In the genomic region with DNA sequence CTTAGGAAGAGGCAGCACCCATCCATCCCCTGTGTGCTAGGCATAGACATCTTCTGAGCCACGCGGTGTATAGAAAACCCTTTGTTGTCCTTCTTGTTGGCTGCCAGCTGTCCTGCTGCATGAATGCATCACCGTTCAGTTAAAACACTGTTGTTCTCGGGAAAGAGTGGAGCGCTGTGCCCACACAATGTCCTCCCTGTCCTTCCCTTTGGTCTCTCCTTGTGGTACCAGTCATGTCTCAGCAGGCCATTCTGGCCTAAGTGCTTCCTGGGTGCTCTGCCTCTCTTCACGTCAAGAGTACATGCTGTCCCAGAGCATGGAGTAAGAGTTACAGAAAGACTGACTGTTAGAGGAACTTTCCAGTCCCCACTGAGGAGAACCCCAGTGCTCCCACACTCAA, we compare ENCODE assay signal across 17 mouse cellular contexts. TPM values are rescaled to one million over a fixed set of nuclear protein-coding genes. Genes with fewer than 3 reads are reported as not detected.
DNase-seq lines count a peak whose midpoint lies in the region; ATAC-seq and TF ChIP-seq lines count a peak whose summit lies in the region.
"Had no signal": no experiment of that assay in that cellular context is flagged by ENCODE, and none has a peak within 500 bp of the region (broad histone marks: within the 10 kb centered on the region; RNA-seq: fewer than 3 reads in every experiment).

No protein-coding gene starts in this region.

- no peak overlapping the region for H3K9ac ChIP-seq in forebrain, postnatal 0 days
- no peak overlapping the region for H3K9ac ChIP-seq in forebrain, embryonic 13.5 days
- peak overlapping the region; percentile 14; the same call in 1 of the 2 replicates for H3K9ac ChIP-seq in intestine, embryonic 16.5 days (ENCODE audit: low read depth, low read length)
- no peak overlapping the region for H3K9ac ChIP-seq in liver, embryonic 12.5 days
- H3K9ac ChIP-seq: kidney, embryonic 15.5 days; limb, embryonic 12.5 days; liver, postnatal 0 days; neural tube, embryonic 12.5 days had no signal

- H3K9me3 ChIP-seq in forebrain, postnatal 0 days (ENCODE audit: low read length), result no peaks in the 10 kb centered on the region
- no peaks in the 10 kb centered on the region for H3K9me3 ChIP-seq in forebrain, embryonic 13.5 days (replicated peaks)
- no peaks in the 10 kb centered on the region for H3K9me3 ChIP-seq in intestine, embryonic 16.5 days (ENCODE audit: control insufficient read depth, low read length)
- H3K9me3 ChIP-seq in liver, embryonic 12.5 days (replicated peaks), result no peaks in the 10 kb centered on the region
- H3K9me3 ChIP-seq: kidney, embryonic 15.5 days; limb, embryonic 12.5 days; neural tube, embryonic 12.5 days had no signal

- H3K27ac ChIP-seq in forebrain, postnatal 0 days (ENCODE audit: low read depth, low read length), result no peak overlapping the region
- no peak overlapping the region for H3K27ac ChIP-seq in forebrain, embryonic 13.5 days
- H3K27ac ChIP-seq in left cerebral cortex, adult 2 months, result peak overlapping the region; percentile 74; the same call in 1 of the 2 replicates
- H3K27ac ChIP-seq in intestine, embryonic 16.5 days (ENCODE audit: low read length), result peak overlapping the region; percentile 81
- H3K27ac ChIP-seq in liver, embryonic 12.5 days, result no peak overlapping the region
- H3K27ac ChIP-seq: kidney, embryonic 15.5 days; limb, embryonic 12.5 days; neural tube, embryonic 12.5 days had no signal

- WGBS in forebrain, postnatal 0 days, result 53% methylated on average over 6 of the region's 6 CpGs
- 48% methylated on average over 6 of the region's 6 CpGs for WGBS in forebrain, embryonic 13.5 days
- 64% methylated on average over 6 of the region's 6 CpGs for WGBS in intestine, embryonic 16.5 days
- WGBS in liver, embryonic 12.5 days (ENCODE audit: insufficient replicate concordance), result 83% methylated on average over 6 of the region's 6 CpGs

- ATAC-seq in forebrain, postnatal 0 days, result peak; percentile 42; the same call in 1 of the 2 replicates
- ATAC-seq in forebrain, embryonic 13.5 days, result no peak
- ATAC-seq in intestine, embryonic 16.5 days, result peak; percentile 6; the same call in 1 of the 2 replicates
- ATAC-seq in liver, embryonic 12.5 days, result no peak
- ATAC-seq: activated CD4-positive, CD25-positive, alpha-beta regulatory T cell, adult 4 months; midbrain, embryonic 16.5 days had no signal

- intact Hi-C loops in left cerebral cortex, adult 2 months (cut with DNase I), result no loop called here
- intact Hi-C loops in left cerebral cortex, postnatal 10 days (cut with DNase I), result no loop called here

- H3K4me2 ChIP-seq in forebrain, postnatal 0 days (ENCODE audit: low read depth), result no peak overlapping the region
- H3K4me2 ChIP-seq in forebrain, embryonic 13.5 days, result no peak overlapping the region
- no peak overlapping the region for H3K4me2 ChIP-seq in intestine, embryonic 16.5 days (ENCODE audit: low read depth, low read length)
- no peak overlapping the region for H3K4me2 ChIP-seq in liver, embryonic 12.5 days
- H3K4me2 ChIP-seq: kidney, embryonic 15.5 days; limb, embryonic 12.5 days; neural tube, embryonic 12.5 days had no signal

- no peak for TF ChIP-seq CTCF in forebrain, postnatal 0 days (IDR thresholded peaks at IDR 0.05; ENCODE audit: low read depth)
- TF ChIP-seq CTCF in left cerebral cortex, adult 2 months (IDR thresholded peaks at IDR 0.05), result no peak

- H3K4me3 ChIP-seq in forebrain, postnatal 0 days (ENCODE audit: low read depth, low read length), result no peak overlapping the region
- no peak overlapping the region for H3K4me3 ChIP-seq in forebrain, embryonic 13.5 days
- no peak overlapping the region for H3K4me3 ChIP-seq in left cerebral cortex, adult 2 months
- H3K4me3 ChIP-seq in intestine, embryonic 16.5 days (ENCODE audit: low read length), result no peak overlapping the region
- no peak overlapping the region for H3K4me3 ChIP-seq in liver, embryonic 12.5 days
- H3K4me3 ChIP-seq: kidney, embryonic 15.5 days; limb, embryonic 12.5 days; neural tube, embryonic 12.5 days had no signal

- no peaks in the 10 kb centered on the region for H3K36me3 ChIP-seq in forebrain, postnatal 0 days (ENCODE audit: insufficient read depth)
- no peaks in the 10 kb centered on the region for H3K36me3 ChIP-seq in forebrain, embryonic 13.5 days (ENCODE audit: poor library complexity, severe bottlenecking)
- no peaks in the 10 kb centered on the region for H3K36me3 ChIP-seq in intestine, embryonic 16.5 days (ENCODE audit: control insufficient read depth, insufficient read depth, low read length)
- H3K36me3 ChIP-seq in liver, embryonic 12.5 days, result no peaks in the 10 kb centered on the region
- H3K36me3 ChIP-seq: kidney, embryonic 15.5 days; limb, embryonic 12.5 days; neural tube, embryonic 12.5 days had no signal

- DNase-seq in forebrain, postnatal 0 days, result no peak
- DNase-seq in left cerebral cortex, adult 2 months (ENCODE audit: extremely low spot score in 1 of 2, low spot score in 2 of 2), result no peak
- no peak for DNase-seq in left cerebral cortex, postnatal 10 days (ENCODE audit: extremely low spot score in 1 of 2, low spot score in 2 of 2)
- peak; percentile 95 for DNase-seq in brain, adult 2 months (ENCODE audit: low read depth, low spot score)
- no peak for DNase-seq in thymus, postnatal 36 days
- DNase-seq: adrenal gland, postnatal 25 days; cerebellum, postnatal 25 days; liver, postnatal 0 days; spleen, adult 18-20 months had no signal

- H3K27me3 ChIP-seq in forebrain, postnatal 0 days (ENCODE audit: insufficient read depth, low read length), result no peaks in the 10 kb centered on the region
- H3K27me3 ChIP-seq in forebrain, embryonic 13.5 days, result no peaks in the 10 kb centered on the region
- H3K27me3 ChIP-seq in intestine, embryonic 16.5 days (replicated peaks; ENCODE audit: control insufficient read depth, insufficient read depth, low read length), result no peaks in the 10 kb centered on the region
- H3K27me3 ChIP-seq in liver, embryonic 12.5 days (replicated peaks), result no peaks in the 10 kb centered on the region
- H3K27me3 ChIP-seq: kidney, embryonic 15.5 days; limb, embryonic 12.5 days; neural tube, embryonic 12.5 days had no signal

- H3K4me1 ChIP-seq in forebrain, postnatal 0 days (ENCODE audit: insufficient read depth), result no peaks in the 10 kb centered on the region
- peaks cover 20% of the 10 kb centered on the region for H3K4me1 ChIP-seq in forebrain, embryonic 13.5 days
- peaks cover 25% of the 10 kb centered on the region for H3K4me1 ChIP-seq in intestine, embryonic 16.5 days (ENCODE audit: control insufficient read depth, insufficient read depth, low read length)
- H3K4me1 ChIP-seq in liver, embryonic 12.5 days, result peaks cover 13% of the 10 kb centered on the region; the same call in 1 of the 2 replicates
- H3K4me1 ChIP-seq: limb, embryonic 12.5 days had no signal

RNA-seq across cellular contexts. Expression of a gene that starts 54.5 kb away (rescaled TPM):
- 6.9 and 14.5 TPM in 2 replicates for total RNA-seq in forebrain, postnatal 0 days (2014; rRNA removed)
- polyA plus RNA-seq in forebrain, postnatal 0 days (2015; fragmentation: Nextera tagmentation; extraction: Ambion mirVana), result 4.3 and 6.3 TPM in 2 replicates
- 4.1 and 4.4 TPM in 2 replicates for polyA plus RNA-seq in forebrain, embryonic 13.5 days (2015; fragmentation: Nextera tagmentation; extraction: Ambion mirVana)
- 100 to 1,000 TPM; 102 to 118 TPM for total RNA-seq in left cerebral cortex, adult 2 months (2021)
- total RNA-seq in left cerebral cortex, postnatal 10 days (2021), result 10 to 100 TPM; 47.0 to 52.5 TPM
- polyA plus RNA-seq in intestine, embryonic 16.5 days (2015; fragmentation: Nextera tagmentation; extraction: Ambion mirVana), result 44.7 and 50.3 TPM in 2 replicates
- 5.6 and 6.6 TPM in 2 replicates for polyA plus RNA-seq in liver, embryonic 12.5 days (2016; fragmentation: Nextera tagmentation; extraction: Ambion mirVana)

Comparison
In these comparisons a context has a peak if more than half of its experiments do, and no peak if none do; other contexts are left out.
1. ATAC-seq: peak in forebrain, postnatal 0 days (single experiment) and intestine, embryonic 16.5 days (single experiment); none in forebrain, embryonic 13.5 days (single experiment) and liver, embryonic 12.5 days (single experiment).
2. H3K27ac ChIP-seq: peak in left cerebral cortex, adult 2 months (single experiment) and intestine, embryonic 16.5 days (single experiment); none in forebrain, postnatal 0 days (single experiment), forebrain, embryonic 13.5 days (single experiment) and liver, embryonic 12.5 days (single experiment).